Mouse (Mus musculus) kidney, adult 10 weeks (tissue): ENCODE data around the gene Hpdl. TPM values are rescaled to one million over a fixed set of nuclear protein-coding genes. Genes with fewer than 3 reads are reported as not detected.

Source experiments
- polyA plus RNA-seq: library from polyadenylated mRNA; stranded (reverse); fragments of 350-450 nt; fragmentation: Illumina TruSeq; extraction: RNeasy Lipid Tissue Mini Kit (QIAGEN cat#74804); gene quantifications from one replicate; pipeline ENCODE4 v1.2.3, GENCODE M21; 2014; ENCODE audit warnings: low read depth, low replicate concordance

Gene Hpdl
- not detected for polyA plus RNA-seq

DNA sequence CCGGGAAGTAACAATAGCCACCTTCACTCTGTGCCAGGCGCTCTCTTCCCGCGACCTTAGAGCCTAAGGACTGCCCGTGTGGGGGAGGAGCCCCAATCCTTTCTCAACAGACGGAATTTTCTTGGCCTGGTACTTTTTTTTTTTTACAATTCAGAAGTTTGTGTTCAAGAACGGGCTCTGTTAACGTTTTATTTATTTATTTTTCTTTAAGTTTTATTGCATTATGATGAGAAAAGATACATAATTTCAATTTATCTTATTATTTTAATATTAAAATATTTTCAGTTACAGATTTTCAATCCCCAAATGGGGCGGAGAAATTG is at the start of gene Hpdl:
Gene Hpdl, minus strand, starts transcription at position 14 of the 323 bp plus-strand sequence.

DNA sequence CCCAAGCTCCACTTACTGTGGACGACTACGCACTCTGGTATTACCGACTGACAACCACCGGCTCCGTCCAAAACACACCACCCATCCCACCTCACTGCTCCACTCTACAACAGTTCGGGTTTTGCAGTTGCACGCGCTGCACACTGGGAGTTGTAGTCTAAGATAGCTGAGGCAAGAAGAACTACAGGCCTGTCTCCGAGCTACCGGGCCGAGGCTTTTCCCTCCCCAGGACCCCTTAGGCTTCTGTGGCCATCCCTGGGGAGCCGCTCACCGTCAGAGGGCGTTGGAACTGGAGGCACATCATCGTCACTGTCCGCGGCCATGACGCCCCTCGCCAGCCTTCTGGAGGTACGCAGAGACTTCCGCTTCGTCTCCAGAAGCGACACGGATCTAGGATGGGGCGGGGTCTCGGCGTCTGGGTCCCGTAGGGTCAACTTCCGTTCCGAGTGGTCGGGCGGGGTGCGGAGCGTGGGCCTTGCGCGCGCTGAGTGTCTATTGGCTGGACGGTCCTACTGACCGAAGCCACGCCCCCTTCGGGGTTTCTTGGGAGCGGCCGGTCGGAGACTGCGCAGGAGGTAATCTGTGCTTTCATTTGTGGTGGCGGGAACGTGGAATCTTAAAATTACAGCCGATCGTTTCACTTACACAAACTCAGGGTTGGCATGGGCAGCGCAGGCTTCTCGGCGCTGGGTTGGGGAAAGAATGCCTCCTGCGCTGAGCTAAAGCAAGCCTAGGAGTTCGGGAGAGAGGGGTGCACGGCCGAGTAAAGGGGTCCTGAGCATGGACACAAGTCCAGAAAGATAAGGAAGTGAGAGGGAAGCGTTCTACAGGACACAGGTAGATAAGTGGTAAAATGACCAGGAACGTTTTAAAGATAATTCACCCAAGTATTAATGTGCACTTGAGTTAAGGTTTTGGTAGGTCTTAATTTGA is 14.0 kb downstream of the Hpdl start, which contains the start of the genes Toe1 and Mutyh:
Gene Toe1, minus strand, starts transcription at position 444 of the 933 bp plus-strand sequence.
Gene Mutyh, plus strand, starts transcription at position 527 of the 933 bp plus-strand sequence.

Other genes with a start within 250 kb of the Hpdl start
- gene Ccdc17, start 225.1 kb downstream of the Hpdl start, polyA plus RNA-seq = 2.7 TPM
- gene Nasp, start 193.8 kb downstream of the Hpdl start, polyA plus RNA-seq = 58.1 TPM
- 2,483 TPM for gene Akr1a1, start 170.0 kb downstream of the Hpdl start, polyA plus RNA-seq
- 4,968 TPM for gene Prdx1, start 136.2 kb downstream of the Hpdl start, polyA plus RNA-seq
- gene Mmachc, start 113.3 kb downstream of the Hpdl start, polyA plus RNA-seq = 43.6 TPM
- gene Ccdc163, start 113.2 kb downstream of the Hpdl start, polyA plus RNA-seq = 13.3 TPM
- gene Tesk2, start 100.8 kb downstream of the Hpdl start, polyA plus RNA-seq = 7.6 TPM
- gene Toe1, start 14.1 kb downstream of the Hpdl start, polyA plus RNA-seq = 4.4 TPM
- 0.61 TPM for gene Mutyh, start 14.0 kb downstream of the Hpdl start, polyA plus RNA-seq
- gene Zswim5, start 55.7 kb upstream of the Hpdl start, polyA plus RNA-seq = 4.8 TPM
- 8.9 TPM for gene Urod, start 172.7 kb upstream of the Hpdl start, polyA plus RNA-seq
- gene Hectd3, start 173.6 kb upstream of the Hpdl start, polyA plus RNA-seq = 8.0 TPM
- gene Eif2b3, start 197.7 kb upstream of the Hpdl start, polyA plus RNA-seq = 26.6 TPM